Mouse (Mus musculus) lung, postnatal 10 days (tissue): ENCODE data around the gene Arfgap3.

Experiments
- DNase-seq: peaks from one replicate; pipeline ENCODE4 v3.0.0; 2021

The Arfgap3 gene

GRCm38 (mm10) chr15:83251176-83252004 is 98.7 kb downstream of the Arfgap3 start, which contains the start of gene A4galt:
A4galt (minus strand) TSS chr15:83251774.
- peak; percentile 62 for DNase-seq

GRCm38 (mm10) chr15:83250651-83251175 is 99.3 kb downstream of the Arfgap3 start:
- no peak for DNase-seq
